Mouse (Mus musculus) midbrain, embryonic 13.5 days (tissue): ENCODE measurements at regions not wholly inside any gene's neighbourhood (a gene's known extent, or its start where the extent isn't known, plus 50 kb on each side); places are given as distances from the start of the nearest gene placed in this dataset.

Experiments used
- ATAC-seq: fragments of 200-750 bp; cut with Nextera tagmentation; 2 replicates; pipeline ENCODE4 v1.8.0; 2017; ENCODE audit warnings: mild to moderate bottlenecking, moderate TSS enrichment, moderate library complexity
- H3K27ac ChIP-seq: fragments of 300-500 bp; sonication (generic); 2 replicates; pipeline ENCODE4 v1.5.1; 2015; ENCODE audit warnings: inconsistent platforms, mild to moderate bottlenecking, moderate library complexity
- H3K27me3 ChIP-seq: fragments of 300-500 bp; sonication (generic); 2 replicates; pipeline ENCODE4 v1.6.1; 2015; ENCODE audit warnings: mild to moderate bottlenecking, inconsistent platforms
- H3K36me3 ChIP-seq: fragments of 300-500 bp; sonication (generic); 2 replicates; pipeline ENCODE4 v1.6.1; 2015; ENCODE audit warnings: mild to moderate bottlenecking, inconsistent platforms
- H3K4me1 ChIP-seq: fragments of 300-500 bp; sonication (generic); replicated peaks from 2 replicates; pipeline ENCODE4 v1.6.1; 2015; ENCODE audit warnings: inconsistent platforms
- H3K4me2 ChIP-seq: fragments of 300-500 bp; sonication (generic); replicated peaks from 2 replicates; pipeline ENCODE4 v1.6.1; 2015; ENCODE audit warnings: moderate library complexity, mild to moderate bottlenecking, inconsistent platforms
- H3K4me3 ChIP-seq: fragments of 300-500 bp; sonication (generic); replicated peaks from 2 replicates; pipeline ENCODE4 v1.5.1; 2015; ENCODE audit warnings: mild to moderate bottlenecking, inconsistent platforms
- H3K9ac ChIP-seq: fragments of 300-500 bp; sonication (generic); replicated peaks from 2 replicates; pipeline ENCODE4 v1.6.1; 2015; ENCODE audit warnings: mild to moderate bottlenecking, inconsistent platforms
- H3K9me3 ChIP-seq: fragments of 300-500 bp; sonication (generic); 2 replicates; pipeline ENCODE4 v1.6.1; 2016; ENCODE audit warnings: mild to moderate bottlenecking, inconsistent platforms
- WGBS: fragments of 180-500 bp; shearing (Covaris S2); methylation state at CpG from one replicate; pipeline ENCODE4 v1.1.7; 2015; 5-methylcytosine and 5-hydroxymethylcytosine counted together

- Histone ChIP-seq H3K9ac (no peak overlapping the region), H3K36me3 (no peaks in the 10 kb centered on the region), H3K4me2 (no peak overlapping the region), H3K27me3 (no peaks in the 10 kb centered on the region), H3K4me1 (no peaks in the 10 kb centered on the region), H3K27ac (no peak overlapping the region), H3K4me3 (no peak overlapping the region), H3K9me3 (no peaks in the 10 kb centered on the region)
- 82% methylated on average over 7 of the region's 7 CpGs for WGBS
- no peak for ATAC-seq
Observed at GRCm38 (mm10) chr2:51566554-51567246, 60.6 kb upstream of the Tas2r134 start.

DNA sequence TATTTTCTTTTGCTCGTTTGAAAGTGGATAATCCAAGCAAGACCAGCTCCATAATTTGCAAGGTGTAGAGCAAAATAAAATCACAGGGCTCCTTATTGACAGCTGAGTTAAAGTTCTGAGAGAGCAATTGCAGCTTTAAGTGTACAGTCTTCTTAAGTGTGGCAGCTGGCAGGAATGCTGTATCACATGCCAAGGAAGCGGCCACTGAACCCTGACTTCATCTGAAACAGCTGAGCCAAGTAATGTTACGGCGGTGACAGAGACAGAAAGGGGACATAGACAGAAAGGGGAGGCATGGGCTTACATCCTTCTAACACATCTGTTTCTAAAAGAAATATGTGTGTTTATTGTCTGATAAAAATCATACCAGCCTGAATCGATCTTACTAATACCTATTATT is 63.4 kb upstream of the Tas2r134 start:
- H3K9ac ChIP-seq: no peak overlapping the region
- H3K4me1 ChIP-seq: no peaks in the 10 kb centered on the region
- no peak overlapping the region for H3K27ac ChIP-seq
- H3K4me2 ChIP-seq: no peak overlapping the region
- no peaks in the 10 kb centered on the region for H3K27me3 ChIP-seq
- WGBS: 83% methylated on average over 5 of the region's 5 CpGs
- no peak overlapping the region for H3K4me3 ChIP-seq
- H3K9me3 ChIP-seq: no peaks in the 10 kb centered on the region
- ATAC-seq: no peak
- no peaks in the 10 kb centered on the region for H3K36me3 ChIP-seq

DNA sequence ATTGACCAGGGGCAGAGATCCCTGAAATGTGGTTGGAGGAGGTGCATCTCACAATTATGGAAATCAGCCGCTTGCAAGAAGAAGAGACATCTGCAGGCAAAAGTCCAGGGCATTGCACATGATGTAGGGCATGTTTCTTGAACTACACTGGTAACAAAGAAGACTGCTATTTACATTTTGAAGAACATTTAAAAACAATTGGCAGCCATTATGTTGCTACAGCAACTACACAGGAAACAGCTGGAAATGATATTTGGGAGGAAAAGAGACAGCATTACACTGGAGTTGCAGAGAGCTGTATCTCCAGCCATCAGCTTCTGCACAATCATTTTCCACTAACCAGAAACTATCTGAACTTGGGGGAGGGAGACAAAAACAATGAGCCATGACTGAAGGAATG is 64.1 kb upstream of the Tas2r134 start:
- WGBS: 74% methylated on average over 1 of the region's 1 CpGs
- Histone ChIP-seq H3K36me3 (no peaks in the 10 kb centered on the region), H3K9me3 (no peaks in the 10 kb centered on the region), H3K4me1 (no peaks in the 10 kb centered on the region), H3K9ac (no peak overlapping the region), H3K27ac (no peak overlapping the region), H3K4me3 (no peak overlapping the region), H3K4me2 (no peak overlapping the region), H3K27me3 (no peaks in the 10 kb centered on the region)
- ATAC-seq: no peak

GRCm38 (mm10) chr2:51550863-51551262 is 76.4 kb upstream of the Tas2r134 start:
- Histone ChIP-seq H3K4me2 (no peak overlapping the region), H3K4me1 (peaks cover 9% of the 10 kb centered on the region; the same call in 1 of the 2 replicates), H3K27me3 (no peaks in the 10 kb centered on the region), H3K9me3 (no peaks in the 10 kb centered on the region), H3K9ac (no peak overlapping the region), H3K36me3 (no peaks in the 10 kb centered on the region), H3K4me3 (no peak overlapping the region), H3K27ac (no peak overlapping the region)
- WGBS: 28% methylated on average over 7 of the region's 7 CpGs
- no peak for ATAC-seq

- Histone ChIP-seq H3K4me3 (no peak overlapping the region), H3K36me3 (no peaks in the 10 kb centered on the region), H3K27me3 (no peaks in the 10 kb centered on the region), H3K27ac (no peak overlapping the region), H3K4me1 (peaks cover 9% of the 10 kb centered on the region; the same call in 1 of the 2 replicates), H3K9me3 (no peaks in the 10 kb centered on the region), H3K4me2 (no peak overlapping the region), H3K9ac (no peak overlapping the region)
- ATAC-seq: no peak
- 88% methylated on average over 5 of the region's 5 CpGs for WGBS
Observed at GRCm38 (mm10) chr2:51549125-51549524, 78.2 kb upstream of the Tas2r134 start.

- no peak for ATAC-seq
Observed at GRCm38 (mm10) chr2:51546181-51546580, 81.1 kb upstream of the Tas2r134 start.

GRCm38 (mm10) chr2:51543949-51544348 is 83.4 kb upstream of the Tas2r134 start:
- Histone ChIP-seq H3K36me3 (no peaks in the 10 kb centered on the region), H3K9me3 (0 out of 2 replicates have a peak, but pooled peaks cover 1% of the 10 kb centered on the region), H3K27me3 (no peaks in the 10 kb centered on the region), H3K27ac (no peak overlapping the region), H3K4me3 (no peak overlapping the region), H3K9ac (no peak overlapping the region), H3K4me2 (no peak overlapping the region), H3K4me1 (no peaks in the 10 kb centered on the region)
- ATAC-seq: no peak
- WGBS: 94% methylated on average over 1 of the region's 1 CpGs

More at GRCm38 (mm10) chr2:51546181-51546580, 81.1 kb upstream of the Tas2r134 start:
- H3K27me3 ChIP-seq: no peaks in the 10 kb centered on the region
- H3K9me3 ChIP-seq: no peaks in the 10 kb centered on the region
- no peak overlapping the region for H3K9ac ChIP-seq
- H3K4me3 ChIP-seq: no peak overlapping the region
- WGBS: 55% methylated on average over 3 of the region's 3 CpGs
- no peaks in the 10 kb centered on the region for H3K36me3 ChIP-seq
- H3K27ac ChIP-seq: no peak overlapping the region
- H3K4me2 ChIP-seq: no peak overlapping the region
- peaks cover 9% of the 10 kb centered on the region; the same call in 1 of the 2 replicates for H3K4me1 ChIP-seq

GRCm38 (mm10) chr2:51542272-51542671 is 85.0 kb upstream of the Tas2r134 start:
- Histone ChIP-seq H3K4me2 (no peak overlapping the region), H3K27me3 (no peaks in the 10 kb centered on the region), H3K36me3 (no peaks in the 10 kb centered on the region), H3K9me3 (0 out of 2 replicates have a peak, but pooled peaks cover 3% of the 10 kb centered on the region), H3K4me1 (no peaks in the 10 kb centered on the region), H3K9ac (no peak overlapping the region), H3K4me3 (no peak overlapping the region), H3K27ac (no peak overlapping the region)
- WGBS: 81% methylated on average over 4 of the region's 4 CpGs
- no peak for ATAC-seq

GRCm38 (mm10) chr2:51532709-51533414 is 94.4 kb upstream of the Tas2r134 start:
- ATAC-seq: no peak

DNA sequence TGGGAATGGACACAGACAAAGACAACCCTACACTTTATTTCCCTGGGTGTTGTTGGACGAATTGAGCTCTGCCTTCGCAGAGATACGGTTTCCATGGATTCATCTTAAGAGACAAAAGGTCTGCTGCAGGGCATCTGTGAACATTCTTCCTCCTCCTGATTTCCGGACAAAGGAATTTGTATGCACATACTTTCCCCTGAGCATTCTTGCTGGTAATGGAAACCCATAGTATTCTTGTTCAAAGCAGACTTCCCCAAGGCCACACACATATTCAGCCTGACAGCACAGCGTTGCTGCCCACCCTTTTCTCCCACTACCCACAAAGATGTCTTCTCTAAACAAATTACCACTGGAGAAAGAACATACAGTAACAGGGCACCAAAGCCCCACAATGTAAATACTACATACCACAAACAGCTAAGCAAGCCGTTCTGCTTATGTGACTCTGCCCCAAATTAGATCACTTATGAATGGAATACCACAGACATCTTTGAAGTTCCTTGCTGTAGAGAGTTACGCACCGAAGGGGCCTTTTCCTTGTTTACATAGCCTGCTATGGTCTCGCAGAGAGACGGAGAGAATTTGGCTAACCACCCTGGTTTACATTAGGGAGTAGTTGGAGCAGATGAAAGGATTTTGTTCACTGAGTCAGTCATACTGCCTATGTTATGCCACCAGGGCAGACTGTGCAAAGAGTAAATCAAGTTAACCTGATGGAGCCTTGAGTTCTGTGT is 96.0 kb upstream of the Tas2r134 start:
- H3K4me1 ChIP-seq: peaks cover 22% of the 10 kb centered on the region
- no peaks in the 10 kb centered on the region for H3K36me3 ChIP-seq
- H3K4me2 ChIP-seq: no peak overlapping the region
- no peaks in the 10 kb centered on the region for H3K9me3 ChIP-seq
- ATAC-seq: no peak
- H3K9ac ChIP-seq: no peak overlapping the region
- no peak overlapping the region for H3K4me3 ChIP-seq
- H3K27ac ChIP-seq: 0 out of 2 replicates have a peak overlapping the region, but pooled peaks have one; percentile 59
- H3K27me3 ChIP-seq: no peaks in the 10 kb centered on the region
- WGBS: 31% methylated on average over 10 of the region's 10 CpGs

More at GRCm38 (mm10) chr2:51532709-51533414, 94.4 kb upstream of the Tas2r134 start:
- Histone ChIP-seq H3K9ac (no peak overlapping the region), H3K27me3 (no peaks in the 10 kb centered on the region), H3K4me2 (no peak overlapping the region), H3K9me3 (no peaks in the 10 kb centered on the region), H3K36me3 (no peaks in the 10 kb centered on the region), H3K4me3 (no peak overlapping the region), H3K27ac (0 out of 2 replicates have a peak overlapping the region, but pooled peaks have one; percentile 27), H3K4me1 (peaks cover 22% of the 10 kb centered on the region)
- 68% methylated on average over 11 of the region's 11 CpGs for WGBS

GRCm38 (mm10) chr2:51522766-51523165 is 104.5 kb upstream of the Tas2r134 start:
- H3K4me2 ChIP-seq: no peak overlapping the region
- no peak overlapping the region for H3K27ac ChIP-seq
- WGBS: 82% methylated on average over 3 of the region's 3 CpGs
- ATAC-seq: no peak
- no peaks in the 10 kb centered on the region for H3K4me1 ChIP-seq
- H3K4me3 ChIP-seq: no peak overlapping the region
- H3K9me3 ChIP-seq: no peaks in the 10 kb centered on the region
- no peak overlapping the region for H3K9ac ChIP-seq
- no peaks in the 10 kb centered on the region for H3K36me3 ChIP-seq
- H3K27me3 ChIP-seq: no peaks in the 10 kb centered on the region
